Mouse (Mus musculus) thymus, postnatal 4 days (tissue): ENCODE data around the gene Iqck.

Experiments
- DNase-seq: peaks from one replicate; pipeline ENCODE4 v3.0.0; 2021

The Iqck gene

GRCm38 (mm10) chr7:118956616-118957246, 101.2 kb downstream of the Iqck start:
- no peak for DNase-seq

- DNase-seq = no peak
Observed at GRCm38 (mm10) chr7:118959209-118959608, 103.7 kb downstream of the Iqck start.

- no peak for DNase-seq
Observed at GRCm38 (mm10) chr7:118964777-118965176, 109.2 kb downstream of the Iqck start.

GRCm38 (mm10) chr7:118965198-118965597, 109.6 kb downstream of the Iqck start:
- DNase-seq = no peak

GRCm38 (mm10) chr7:118968870-118969269, 113.3 kb downstream of the Iqck start:
- no peak for DNase-seq

- no peak for DNase-seq
Observed at GRCm38 (mm10) chr7:118971499-118971898, 115.9 kb downstream of the Iqck start.

- no peak for DNase-seq
Observed at GRCm38 (mm10) chr7:118972306-118972705, 116.8 kb downstream of the Iqck start.

GRCm38 (mm10) chr7:118973377-118973776, 117.8 kb downstream of the Iqck start:
- DNase-seq = no peak

- DNase-seq = no peak
Observed at GRCm38 (mm10) chr7:118975837-118976236, 120.3 kb downstream of the Iqck start.

- DNase-seq = no peak
Observed at GRCm38 (mm10) chr7:118976414-118977166, 121.0 kb downstream of the Iqck start.

- no peak for DNase-seq
Observed at GRCm38 (mm10) chr7:118977167-118977543, 121.6 kb downstream of the Iqck start.

GRCm38 (mm10) chr7:118979121-118979520, 123.6 kb downstream of the Iqck start:
- no peak for DNase-seq

- no peak for DNase-seq
Observed at GRCm38 (mm10) chr7:118979708-118980107, 124.2 kb downstream of the Iqck start.

GRCm38 (mm10) chr7:118981346-118981745, 125.8 kb downstream of the Iqck start:
- no peak for DNase-seq

GRCm38 (mm10) chr7:118981831-118982230, 126.3 kb downstream of the Iqck start:
- DNase-seq = no peak

- no peak for DNase-seq
Observed at GRCm38 (mm10) chr7:118982586-118982985, 127.0 kb downstream of the Iqck start.

- no peak for DNase-seq
Observed at GRCm38 (mm10) chr7:118983961-118984360, 128.4 kb downstream of the Iqck start.

GRCm38 (mm10) chr7:118985786-118986185, 130.2 kb downstream of the Iqck start:
- DNase-seq = no peak

- no peak for DNase-seq
Observed at GRCm38 (mm10) chr7:118986369-118986768, 130.8 kb downstream of the Iqck start.

- DNase-seq = no peak
Observed at GRCm38 (mm10) chr7:118989275-118989856, 133.8 kb downstream of the Iqck start.

GRCm38 (mm10) chr7:118990282-118990681, 134.7 kb downstream of the Iqck start:
- DNase-seq = no peak

GRCm38 (mm10) chr7:118991341-118991884, 135.9 kb downstream of the Iqck start:
- no peak for DNase-seq

- DNase-seq = no peak
Observed at GRCm38 (mm10) chr7:118992080-118992560, 136.6 kb downstream of the Iqck start.
